Mouse (Mus musculus): ENCODE results near the gene Necap1. TPM values are rescaled to one million over a fixed set of nuclear protein-coding genes. Genes with fewer than 3 reads are reported as not detected.

Necap1 gene
- polyA plus RNA-seq (2012; rRNA removed): 5.1 and 8.6 TPM in 2 replicates

DNA sequence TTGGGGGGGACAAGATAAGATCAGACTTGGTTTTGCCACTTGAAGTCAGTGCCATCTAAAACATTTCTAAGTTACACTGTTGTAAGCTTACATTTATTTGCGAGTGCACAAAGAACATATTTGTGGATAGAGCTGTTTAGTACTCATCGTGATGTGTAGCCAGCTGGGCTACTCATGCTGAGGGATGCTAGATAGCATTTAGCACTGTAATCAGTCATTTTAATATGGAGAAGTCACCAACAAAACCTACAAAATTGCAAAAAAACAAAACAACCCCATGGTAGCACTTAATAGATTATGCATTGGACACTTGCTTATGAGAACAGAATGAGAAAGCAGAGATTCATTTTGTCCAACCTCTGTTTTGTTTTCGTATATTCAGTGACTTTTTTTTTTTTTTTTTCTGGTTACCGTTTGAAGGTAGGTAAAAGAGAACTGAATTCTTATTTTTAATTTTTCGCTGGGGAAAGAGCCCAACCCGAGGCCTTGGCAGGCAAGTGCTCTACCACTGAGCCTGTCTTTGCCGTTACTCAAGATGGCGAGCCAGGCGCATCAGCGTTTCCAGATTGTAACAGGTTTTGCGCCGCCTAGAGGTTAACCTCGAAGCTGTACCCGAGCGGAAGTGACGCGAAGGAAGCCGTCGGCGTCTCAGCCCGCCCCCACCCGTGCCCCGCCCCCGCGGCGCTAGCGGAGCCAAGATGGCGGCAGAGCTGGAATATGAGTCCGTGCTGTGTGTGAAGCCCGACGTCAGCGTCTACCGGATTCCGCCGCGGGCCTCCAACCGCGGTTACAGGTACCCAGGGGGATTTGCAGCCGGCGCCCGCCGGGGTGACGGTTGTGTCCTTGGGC lies at the start of gene Necap1:
TSS of gene Necap1 (plus strand) at position 604 of the 849 bp plus-strand sequence.
- TF ChIP-seq CTCF (IDR thresholded peaks at IDR 0.05; ENCODE audit: extremely low read depth, insufficient read length, insufficient replicate concordance, low read depth, low read length) (peak; percentile 92), POLR2A (IDR thresholded peaks at IDR 0.05; ENCODE audit: low read depth, low read length) (peak; percentile 70; the same call in 1 of the 2 replicates)
- peaks cover 2% of the 10 kb centered on the region; the same call in 1 of the 2 replicates for H3K36me3 ChIP-seq (ENCODE audit: control insufficient read depth, insufficient read depth, low read length)
- H3K27me3 ChIP-seq (ENCODE audit: control insufficient read depth, insufficient read depth, low read length): no peaks in the 10 kb centered on the region
- peak within 1 kb of the TSS; percentile 74 for H3K4me3 ChIP-seq (ENCODE audit: low read depth, low read length)
- H3K27ac ChIP-seq (ENCODE audit: insufficient read depth, low read depth, low read length): peak within 1 kb of the TSS; percentile 61
- H3K4me1 ChIP-seq (ENCODE audit: control insufficient read depth, insufficient read depth, insufficient read length, low read length): peaks cover 10% of the 10 kb centered on the region; the same call in 1 of the 2 replicates
- 6% methylated on average over 43 of the region's 43 CpGs for WGBS

DNA sequence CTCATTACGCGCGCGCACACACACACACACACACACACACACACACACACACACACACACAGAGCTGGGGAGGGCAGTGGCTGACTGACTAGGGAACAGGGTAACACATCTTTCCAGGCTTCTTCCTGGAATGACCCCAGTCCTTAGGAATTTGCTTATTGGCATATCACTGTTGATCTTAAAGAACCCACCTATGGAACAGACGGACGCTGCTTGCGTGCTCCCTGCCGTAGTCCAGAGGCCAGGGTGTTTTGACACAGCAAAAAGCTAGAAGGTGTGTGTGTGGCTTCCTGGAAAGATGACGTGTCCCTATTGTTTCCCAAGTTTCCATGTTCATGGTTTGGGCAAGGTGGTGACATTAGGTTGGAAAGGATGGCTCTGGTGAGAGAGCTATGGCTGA lies 49.1 kb upstream of the Necap1 start:
- Histone ChIP-seq H3K4me3 (ENCODE audit: low read depth, low read length) (no peak overlapping the region), H3K27me3 (ENCODE audit: control insufficient read depth, insufficient read depth, low read length) (no peaks in the 10 kb centered on the region), H3K4me1 (ENCODE audit: control insufficient read depth, insufficient read depth, insufficient read length, low read length) (peaks cover 15% of the 10 kb centered on the region; the same call in 1 of the 2 replicates), H3K27ac (ENCODE audit: insufficient read depth, low read depth, low read length) (no peak overlapping the region), H3K36me3 (ENCODE audit: control insufficient read depth, insufficient read depth, low read length) (peaks cover 12% of the 10 kb centered on the region)
- no peak for TF ChIP-seq POLR2A (IDR thresholded peaks at IDR 0.05; ENCODE audit: low read depth, low read length)
- 94% methylated on average over 9 of the region's 9 CpGs for WGBS

DNA sequence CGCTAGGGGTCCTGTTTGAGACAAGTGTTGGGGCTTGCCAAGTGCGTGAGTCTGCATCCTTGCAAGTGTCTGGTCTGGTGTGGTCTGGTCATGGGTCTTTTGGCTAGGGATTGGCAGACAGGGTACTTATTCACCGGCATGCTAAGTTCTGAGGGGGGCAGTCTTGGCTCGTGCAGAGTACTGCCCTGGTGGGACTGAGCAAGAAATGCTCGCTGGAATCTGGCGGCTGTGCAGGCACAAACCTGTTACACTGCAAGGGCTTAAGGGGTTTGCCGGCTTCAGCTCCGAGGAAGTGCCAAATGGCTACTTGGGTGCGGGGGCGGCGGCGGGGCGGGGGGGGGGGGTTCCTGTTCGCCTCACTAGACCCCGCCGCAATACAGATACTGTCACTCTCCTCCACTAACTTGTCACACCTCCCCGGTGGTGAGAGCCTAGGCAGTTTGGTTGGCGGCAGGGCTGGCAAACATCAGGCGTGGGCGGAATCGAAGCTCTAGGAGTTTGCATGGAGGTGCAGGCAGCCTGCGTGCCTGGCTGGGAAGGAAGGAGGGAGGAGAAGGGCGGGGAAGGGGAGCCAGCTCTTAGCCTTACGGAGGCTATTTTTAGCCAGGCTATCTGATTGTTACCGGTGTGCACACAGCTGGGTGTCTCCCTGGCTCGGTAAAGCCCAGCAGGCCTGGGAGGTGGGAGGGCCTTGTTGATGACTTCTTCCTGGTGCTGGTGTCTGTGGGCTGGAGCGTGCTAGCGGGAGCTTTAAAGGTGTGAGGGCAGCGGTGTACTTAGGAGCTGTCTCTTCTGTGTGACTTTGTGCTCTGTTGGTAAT lies 48.1 kb upstream of the Necap1 start:
- Histone ChIP-seq H3K27ac (ENCODE audit: insufficient read depth, low read depth, low read length) (no peak overlapping the region; the same call in 1 of the 2 replicates), H3K4me1 (ENCODE audit: control insufficient read depth, insufficient read depth, insufficient read length, low read length) (peaks cover 15% of the 10 kb centered on the region; the same call in 1 of the 2 replicates), H3K36me3 (ENCODE audit: control insufficient read depth, insufficient read depth, low read length) (peaks cover 18% of the 10 kb centered on the region), H3K27me3 (ENCODE audit: control insufficient read depth, insufficient read depth, low read length) (no peaks in the 10 kb centered on the region), H3K4me3 (ENCODE audit: low read depth, low read length) (peak overlapping the region; percentile 51)
- TF ChIP-seq CTCF (IDR thresholded peaks at IDR 0.05; ENCODE audit: extremely low read depth, insufficient read length, insufficient replicate concordance, low read depth, low read length) (no peak), POLR2A (IDR thresholded peaks at IDR 0.05; ENCODE audit: low read depth, low read length) (no peak)
- 5% methylated on average over 29 of the region's 29 CpGs for WGBS

GRCm38 (mm10) chr6:122828086-122828485 lies 46.2 kb upstream of the Necap1 start:
- H3K4me3 ChIP-seq (ENCODE audit: low read depth, low read length): no peak overlapping the region
- WGBS: 64% methylated on average over 13 of the region's 13 CpGs
- no peak overlapping the region for H3K27ac ChIP-seq (ENCODE audit: insufficient read depth, low read depth, low read length)
- peaks cover 28% of the 10 kb centered on the region for H3K36me3 ChIP-seq (ENCODE audit: control insufficient read depth, insufficient read depth, low read length)
- TF ChIP-seq CTCF (IDR thresholded peaks at IDR 0.05; ENCODE audit: extremely low read depth, insufficient read length, insufficient replicate concordance, low read depth, low read length) (peak; percentile 35; the same call in 1 of the 2 replicates), POLR2A (IDR thresholded peaks at IDR 0.05; ENCODE audit: low read depth, low read length) (no peak)
- H3K4me1 ChIP-seq (ENCODE audit: control insufficient read depth, insufficient read depth, insufficient read length, low read length): peaks cover 12% of the 10 kb centered on the region; the same call in 1 of the 2 replicates
- no peaks in the 10 kb centered on the region for H3K27me3 ChIP-seq (ENCODE audit: control insufficient read depth, insufficient read depth, low read length)

DNA sequence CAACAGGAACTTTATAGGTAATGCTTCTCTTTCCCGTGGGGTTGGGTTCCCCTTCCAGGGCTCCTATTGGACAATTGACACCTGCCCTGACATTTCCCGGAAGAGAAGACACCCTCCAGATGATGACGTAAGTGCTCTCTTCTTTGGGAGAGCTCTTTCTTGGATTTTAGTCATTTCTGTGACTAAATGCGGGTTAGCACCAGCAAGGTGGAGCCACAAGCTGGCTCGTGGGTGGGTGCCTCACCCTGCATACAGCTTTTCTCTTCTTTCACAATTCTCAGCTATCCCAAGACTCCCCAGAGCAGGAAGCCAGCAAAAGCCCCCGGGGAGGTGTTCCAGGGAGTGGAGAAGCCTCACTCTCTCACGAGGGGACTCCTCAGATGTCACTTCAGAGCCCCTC lies 41.4 kb upstream of the Necap1 start:
- no peak for TF ChIP-seq CTCF (IDR thresholded peaks at IDR 0.05; ENCODE audit: extremely low read depth, insufficient read length, insufficient replicate concordance, low read depth, low read length)
- TF ChIP-seq POLR2A (IDR thresholded peaks at IDR 0.05; ENCODE audit: low read depth, low read length): no peak
- no peaks in the 10 kb centered on the region for H3K4me1 ChIP-seq (ENCODE audit: control insufficient read depth, insufficient read depth, insufficient read length, low read length)
- H3K36me3 ChIP-seq (ENCODE audit: control insufficient read depth, insufficient read depth, low read length): peaks cover 59% of the 10 kb centered on the region
- H3K27ac ChIP-seq (ENCODE audit: insufficient read depth, low read depth, low read length): no peak overlapping the region
- H3K4me3 ChIP-seq (ENCODE audit: low read depth, low read length): no peak overlapping the region
- 78% methylated on average over 7 of the region's 7 CpGs for WGBS
- H3K27me3 ChIP-seq (ENCODE audit: control insufficient read depth, insufficient read depth, low read length): no peaks in the 10 kb centered on the region

GRCm38 (mm10) chr6:122834365-122834764 lies 39.9 kb upstream of the Necap1 start:
- no peak overlapping the region for H3K4me3 ChIP-seq (ENCODE audit: low read depth, low read length)
- no peaks in the 10 kb centered on the region for H3K27me3 ChIP-seq (ENCODE audit: control insufficient read depth, insufficient read depth, low read length)
- WGBS: 74% methylated on average over 4 of the region's 4 CpGs
- H3K4me1 ChIP-seq (ENCODE audit: control insufficient read depth, insufficient read depth, insufficient read length, low read length): no peaks in the 10 kb centered on the region
- no peak for TF ChIP-seq POLR2A (IDR thresholded peaks at IDR 0.05; ENCODE audit: low read depth, low read length)
- peak; percentile 75; the same call in 1 of the 2 replicates for TF ChIP-seq CTCF (IDR thresholded peaks at IDR 0.05; ENCODE audit: extremely low read depth, insufficient read length, insufficient replicate concordance, low read depth, low read length)
- peaks cover 63% of the 10 kb centered on the region for H3K36me3 ChIP-seq (ENCODE audit: control insufficient read depth, insufficient read depth, low read length)
- H3K27ac ChIP-seq (ENCODE audit: insufficient read depth, low read depth, low read length): no peak overlapping the region

DNA sequence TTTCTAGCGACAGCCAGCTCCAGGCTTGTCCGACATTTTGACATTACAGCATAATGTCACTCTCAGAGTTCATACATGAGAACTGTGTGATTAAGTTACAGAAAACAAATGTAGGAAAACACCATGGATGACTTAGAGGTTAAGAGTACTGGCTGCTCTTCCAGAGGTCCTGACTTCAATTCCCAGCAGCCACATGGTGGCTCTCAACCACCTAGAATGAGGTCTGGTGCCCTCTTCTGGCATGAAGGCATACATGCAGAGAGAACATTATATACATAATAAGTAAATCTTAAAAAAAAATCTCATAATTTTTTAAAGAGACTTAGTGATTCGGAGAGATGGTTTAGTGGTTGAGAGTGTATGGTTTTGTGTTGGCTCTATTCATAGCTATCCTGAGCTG lies 37.3 kb upstream of the Necap1 start:
- no peak overlapping the region for H3K4me3 ChIP-seq (ENCODE audit: low read depth, low read length)
- H3K27me3 ChIP-seq (ENCODE audit: control insufficient read depth, insufficient read depth, low read length): no peaks in the 10 kb centered on the region
- WGBS: 96% methylated on average over 3 of the region's 3 CpGs
- H3K4me1 ChIP-seq (ENCODE audit: control insufficient read depth, insufficient read depth, insufficient read length, low read length): no peaks in the 10 kb centered on the region
- H3K36me3 ChIP-seq (ENCODE audit: control insufficient read depth, insufficient read depth, low read length): peaks cover 71% of the 10 kb centered on the region
- TF ChIP-seq POLR2A (IDR thresholded peaks at IDR 0.05; ENCODE audit: low read depth, low read length) (no peak), CTCF (IDR thresholded peaks at IDR 0.05; ENCODE audit: extremely low read depth, insufficient read length, insufficient replicate concordance, low read depth, low read length) (no peak)
- no peak overlapping the region for H3K27ac ChIP-seq (ENCODE audit: insufficient read depth, low read depth, low read length)
